Mouse (Mus musculus) myocyte (in vitro differentiated cells): ENCODE results near the gene Arid1b. TPM values are rescaled to one million over a fixed set of nuclear protein-coding genes. Genes with fewer than 3 reads are reported as not detected.

Experiments used
- H3K27me3 ChIP-seq: one replicate; pipeline ENCODE4 v1.6.1; 2011; ENCODE audit not compliant: control insufficient read depth, insufficient read depth, insufficient read length
- H3K36me3 ChIP-seq: one replicate; pipeline ENCODE4 v1.6.1; 2011; ENCODE audit not compliant: control insufficient read depth, insufficient read depth
- H3K4me2 ChIP-seq: one replicate; pipeline ENCODE4 v1.6.1; 2011; ENCODE audit warnings: low read depth, control low read depth
- H3K4me3 ChIP-seq: one replicate; pipeline ENCODE4 v1.5.1; 2011; ENCODE audit warnings: mild to moderate bottlenecking, control low read depth, moderate library complexity
- H3K79me2 ChIP-seq: one replicate; pipeline ENCODE4 v1.6.1; 2011; ENCODE audit not compliant: control insufficient read depth, insufficient read depth
- H3ac ChIP-seq: one replicate; pipeline ENCODE4 v1.6.1; 2011; ENCODE audit not compliant: control insufficient read depth, insufficient read length
- CEBPB ChIP-seq: IDR thresholded peaks from 2 replicates; pipeline ENCODE4 v1.6.1; 2011; ENCODE audit warnings: mild to moderate bottlenecking, moderate library complexity; ENCODE audit not compliant: poor library complexity, insufficient read depth, severe bottlenecking
- E2F4 ChIP-seq: IDR thresholded peaks from one replicate; pipeline ENCODE4 v1.6.1; 2011; ENCODE audit warnings: mild to moderate bottlenecking, control low read depth, moderate library complexity; ENCODE audit not compliant: insufficient read depth
- MAX ChIP-seq: IDR thresholded peaks from one replicate; pipeline ENCODE4 v1.6.1; 2011; ENCODE audit warnings: low read depth, mild to moderate bottlenecking, control low read depth
- MYOD1 ChIP-seq, 3 experiments: IDR thresholded peaks; one replicate each; pipeline ENCODE4 v1.6.1; 2011; ENCODE audit warnings: control low read depth in 2 of 3, low read depth in 2 of 3, mild to moderate bottlenecking in 2 of 3, moderate library complexity in 1 of 3; ENCODE audit not compliant: insufficient read length in 2 of 3, control insufficient read depth in 1 of 3
- MYOG ChIP-seq, 3 experiments: IDR thresholded peaks; one replicate each; pipeline ENCODE4 v1.6.1; 2011; ENCODE audit warnings: control low read depth in 2 of 3, low read depth in 2 of 3, mild to moderate bottlenecking in 2 of 3; ENCODE audit not compliant: insufficient read length in 2 of 3, control insufficient read depth in 1 of 3, insufficient read depth in 1 of 3
- POLR2A ChIP-seq: IDR thresholded peaks from one replicate; pipeline ENCODE4 v1.6.1; 2011; ENCODE audit warnings: low read depth, mild to moderate bottlenecking, control low read depth, moderate library complexity; ENCODE audit not compliant: insufficient read length
- POLR2AphosphoS2 ChIP-seq: IDR thresholded peaks from one replicate; pipeline ENCODE4 v1.6.1; 2011; ENCODE audit warnings: low read depth, control low read depth; ENCODE audit not compliant: insufficient read length
- REST ChIP-seq: IDR thresholded peaks from one replicate; pipeline ENCODE4 v1.6.1; 2011; ENCODE audit warnings: mild to moderate bottlenecking, control low read depth, moderate library complexity; ENCODE audit not compliant: insufficient read depth, insufficient read length
- SRF ChIP-seq: IDR thresholded peaks from one replicate; pipeline ENCODE4 v1.6.1; 2011; ENCODE audit warnings: low read depth; ENCODE audit not compliant: control insufficient read depth, insufficient read length
- TCF12 ChIP-seq: IDR thresholded peaks from one replicate; pipeline ENCODE4 v1.6.1; 2011; ENCODE audit warnings: mild to moderate bottlenecking, control low read depth; ENCODE audit not compliant: poor library complexity, insufficient read depth, severe bottlenecking
- TCF3 ChIP-seq: IDR thresholded peaks from one replicate; pipeline ENCODE4 v1.6.1; 2011; ENCODE audit warnings: low read depth, control low read depth; ENCODE audit not compliant: insufficient read length
- USF1 ChIP-seq: IDR thresholded peaks from one replicate; pipeline ENCODE4 v1.6.1; 2011; ENCODE audit warnings: low read depth, mild to moderate bottlenecking, control low read depth, moderate library complexity
- polyA plus RNA-seq: library from polyadenylated mRNA; unstranded; fragments of >200 nt; fragmentation: generic; extraction: Trizol; gene quantifications from one replicate; pipeline ENCODE4 v1.2.1, GENCODE M21; 2012; ENCODE audit warnings: missing spikeins

Gene Arid1b
- polyA plus RNA-seq, 1 experiment, result 10.9 TPM

GRCm38 (mm10) chr17:5106263-5107195, 112.4 kb downstream of the Arid1b start:
- TF ChIP-seq TCF3, result no peak
- TF ChIP-seq MAX, result no peak
- no peak for TF ChIP-seq POLR2AphosphoS2
- Histone ChIP-seq H3K4me2 (no peak overlapping the region), H3K79me2 (peaks cover 59% of the 10 kb centered on the region), H3ac (no peak overlapping the region), H3K4me3 (no peak overlapping the region), H3K36me3 (no peaks in the 10 kb centered on the region), H3K27me3 (no peaks in the 10 kb centered on the region)

GRCm38 (mm10) chr17:5107501-5107900, 113.4 kb downstream of the Arid1b start:
- no peak overlapping the region for H3K4me3 ChIP-seq
- H3K4me2 ChIP-seq, result no peak overlapping the region
- TF ChIP-seq POLR2A (no peak), E2F4 (no peak), MAX (no peak), REST (no peak), TCF3 (no peak), POLR2AphosphoS2 (no peak), MYOD1 (IDR thresholded peaks at IDR 0.05; ENCODE audit: control insufficient read depth in 1 of 3, insufficient read length in 2 of 3, low read depth in 2 of 3) (no peak), USF1 (no peak), CEBPB (no peak)
- H3K36me3 ChIP-seq, result no peaks in the 10 kb centered on the region
- H3K27me3 ChIP-seq, result no peaks in the 10 kb centered on the region
- H3ac ChIP-seq, result no peak overlapping the region
- peaks cover 56% of the 10 kb centered on the region for H3K79me2 ChIP-seq

- TF ChIP-seq E2F4 (no peak), POLR2A (no peak), SRF (no peak), CEBPB (no peak), MYOD1 (IDR thresholded peaks at IDR 0.05; ENCODE audit: control insufficient read depth in 1 of 3, insufficient read length in 2 of 3, low read depth in 2 of 3) (no peak), REST (no peak), TCF12 (no peak), MAX (no peak), POLR2AphosphoS2 (no peak), MYOG (IDR thresholded peaks at IDR 0.05; ENCODE audit: control insufficient read depth in 1 of 3, insufficient read depth in 1 of 3, insufficient read length in 2 of 3, low read depth in 2 of 3) (no peak), USF1 (no peak), TCF3 (no peak)
- Histone ChIP-seq H3K4me2 (peak overlapping the region; percentile 21), H3K4me3 (no peak overlapping the region), H3K36me3 (no peaks in the 10 kb centered on the region), H3K27me3 (no peaks in the 10 kb centered on the region), H3K79me2 (peaks cover 54% of the 10 kb centered on the region), H3ac (no peak overlapping the region)
Observed at GRCm38 (mm10) chr17:5108022-5108421, 113.9 kb downstream of the Arid1b start.

GRCm38 (mm10) chr17:5108546-5109142, 114.5 kb downstream of the Arid1b start:
- no peak overlapping the region for H3ac ChIP-seq
- H3K79me2 ChIP-seq, result peaks cover 48% of the 10 kb centered on the region
- H3K36me3 ChIP-seq, result no peaks in the 10 kb centered on the region
- no peak for TF ChIP-seq REST
- TF ChIP-seq TCF12, result no peak
- TF ChIP-seq POLR2A, result no peak
- TF ChIP-seq TCF3, result no peak
- TF ChIP-seq SRF, result no peak
- TF ChIP-seq USF1, result no peak
- TF ChIP-seq POLR2AphosphoS2, result no peak
- no peak for TF ChIP-seq E2F4
- no peak for TF ChIP-seq CEBPB
- no peak for TF ChIP-seq MAX
- no peak for TF ChIP-seq MYOG (IDR thresholded peaks at IDR 0.05; ENCODE audit: control insufficient read depth in 1 of 3, insufficient read depth in 1 of 3, insufficient read length in 2 of 3, low read depth in 2 of 3)
- no peak for TF ChIP-seq MYOD1 (IDR thresholded peaks at IDR 0.05; ENCODE audit: control insufficient read depth in 1 of 3, insufficient read length in 2 of 3, low read depth in 2 of 3)
- peak overlapping the region; percentile 21 for H3K4me2 ChIP-seq
- no peaks in the 10 kb centered on the region for H3K27me3 ChIP-seq
- no peak overlapping the region for H3K4me3 ChIP-seq
